Mouse (Mus musculus): ENCODE measurements around the gene Gpm6b.

- TF ChIP-seq GATA1 (IDR thresholded peaks at IDR 0.05; ENCODE audit: borderline replicate concordance, low read length) (no peak), FLI1 (IDR thresholded peaks at IDR 0.05; ENCODE audit: low read length) (no peak)
These were observed 196.1 kb downstream of the Gpm6b start for GRCm38 (mm10) chrX:166434812-166435211.
